In the genomic region with DNA sequence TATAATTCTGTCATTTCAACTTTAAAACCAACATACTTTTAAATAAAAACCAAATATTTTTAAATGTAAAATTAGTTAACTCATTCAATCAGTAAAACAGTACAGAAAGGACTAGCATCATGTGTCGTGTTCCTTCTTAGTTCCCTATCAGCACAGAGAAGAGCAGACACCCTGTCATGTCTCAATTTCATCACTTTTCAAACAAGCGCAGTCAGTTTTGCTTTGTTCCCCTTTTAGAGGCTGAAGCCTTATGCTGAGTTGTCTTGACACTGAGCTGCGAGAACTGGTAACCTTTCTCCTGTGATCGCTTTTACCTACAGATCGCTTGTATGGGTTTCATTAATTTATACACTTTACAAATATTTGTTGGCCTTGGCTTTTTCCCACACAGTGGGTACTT, we compare ENCODE assay signal across 28 mouse cellular contexts. TPM values are rescaled to one million over a fixed set of nuclear protein-coding genes. Genes with fewer than 3 reads are reported as not detected.
A peak's percentile ranks its signal among the peaks of the same experiment; 100 is the strongest.
DNase-seq lines count a peak whose midpoint lies in the region; ATAC-seq and TF ChIP-seq lines count a peak whose summit lies in the region.
"Had no signal": no experiment of that assay in that cellular context is flagged by ENCODE, and none has a peak within 500 bp of the region (broad histone marks: within the 10 kb centered on the region; RNA-seq: fewer than 3 reads in every experiment).

No protein-coding gene starts in this region.

- 0 out of 2 replicates have a peak, but pooled peaks have one; percentile 45 for ATAC-seq in common myeloid progenitor, adult 5-6 weeks (replicated peaks; ENCODE audit: low read depth, poor library complexity, severe bottlenecking)
- peak; percentile 59; the same call in 1 of the 2 replicates for ATAC-seq in granulocyte monocyte progenitor cell, adult 5-6 weeks (replicated peaks; ENCODE audit: poor library complexity, severe bottlenecking)
- ATAC-seq in megakaryocyte progenitor cell, adult 5-6 weeks (replicated peaks; ENCODE audit: poor library complexity), result peak; percentile 64; the same call in 1 of the 2 replicates
- ATAC-seq: activated CD4-positive, CD25-positive, alpha-beta regulatory T cell, adult 4 months; CD4-positive, CD25-positive, alpha-beta regulatory T cell, adult 4 months; Patski had no signal

- TF ChIP-seq CTCF in CH12.LX (conservative IDR thresholded peaks at IDR 0.05 in 1 of 2, IDR thresholded peaks at IDR 0.05 in 1 of 2; ENCODE audit: low read depth in 2 of 2, low read length in 2 of 2), result no peak

- H3K27me3 ChIP-seq in CH12.LX (replicated peaks), result no peaks in the 10 kb centered on the region
- H3K27me3 ChIP-seq: Patski had no signal

- H3K4me3 ChIP-seq in CH12.LX (replicated peaks in 1 of 3; ENCODE audit: low read depth in 2 of 3, low read length in 2 of 3, poor library complexity in 1 of 3), result no peak overlapping the region

- in situ Hi-C loops in CH12.LX (cut with MboI; ENCODE audit: low pct_ligation_motif_present, low pct_unique_long_range_greater_than_20kb, low sequenced_read_pairs), result no loop called here

- H3K9ac ChIP-seq in CH12.LX (ENCODE audit: insufficient read depth, low read depth), result no peak overlapping the region

- peaks cover 0 to 7% of the 10 kb centered on the region in 2 experiments; a peak in 2 of 4 replicates for H3K4me1 ChIP-seq in CH12.LX (ENCODE audit: control insufficient read depth in 1 of 2, insufficient read depth in 2 of 2)

- no peak overlapping the region for H3K4me2 ChIP-seq in CH12.LX (ENCODE audit: insufficient read depth, low read depth, poor library complexity, severe bottlenecking)

- DNase-seq in CH12.LX (ENCODE audit: extremely low read depth), result peak; percentile 16
- no peak for DNase-seq in layer of hippocampus, postnatal 10 days (ENCODE audit: low spot score in 2 of 2)
- no peak for DNase-seq in urinary bladder, postnatal 36 days (ENCODE audit: low spot score in 2 of 2)
- DNase-seq in urinary bladder, postnatal 25 days (ENCODE audit: low spot score), result no peak
- DNase-seq in spleen, adult 18-20 months, result no peak
- DNase-seq: adrenal gland, adult 2 months; adrenal gland, adult 8-10 months; adrenal gland, postnatal 10 days; adrenal gland, postnatal 14 days; adrenal gland, postnatal 25 days; adrenal gland, postnatal 36 days; B cell, adult 2 months; cerebellum, adult 11 months; cerebellum, adult 11-12 months; cerebellum, adult 18-20 months had no signal

- no peaks in the 10 kb centered on the region for H3K79me2 ChIP-seq in CH12.LX (replicated peaks; ENCODE audit: control insufficient read depth, extremely low read depth, insufficient read depth, poor library complexity, severe bottlenecking)

- no peak for TF ChIP-seq POLR2A in CH12.LX (IDR thresholded peaks at IDR 0.05; ENCODE audit: low read depth, low read length)

- no peak overlapping the region for H3K27ac ChIP-seq in CH12.LX (ENCODE audit: insufficient read depth, low read depth)

- H3K9me3 ChIP-seq in CH12.LX (replicated peaks; ENCODE audit: low read length), result no peaks in the 10 kb centered on the region
- H3K9me3 ChIP-seq: G1E had no signal

- TF ChIP-seq RAD21 in CH12.LX (IDR thresholded peaks at IDR 0.05; ENCODE audit: low read depth, low read length), result no peak

- TF ChIP-seq EP300 in CH12.LX (IDR thresholded peaks at IDR 0.05; ENCODE audit: low read length), result no peak

- no peaks in the 10 kb centered on the region for H3K36me3 ChIP-seq in CH12.LX (replicated peaks in 1 of 2; ENCODE audit: control insufficient read depth in 1 of 2, insufficient read depth in 1 of 2, low read length in 1 of 2)
- H3K36me3 ChIP-seq: G1E had no signal

- dilution Hi-C loops in CH12.LX (cut with MboI; ENCODE audit: extremely low pct_ligation_motif_present, extremely low pct_unique_long_range_greater_than_20kb, low sequenced_read_pairs), result no loop called here

TF ChIP-seq in CH12.LX, 34 proteins besides CTCF, POLR2A, EP300 and RAD21:
- no peak for TF ChIP-seq USF2 (conservative IDR thresholded peaks at IDR 0.05; ENCODE audit: low read depth, low read length)
- TF ChIP-seq HCFC1 (IDR thresholded peaks at IDR 0.05; ENCODE audit: low read depth, low read length), result no peak
- no peak for TF ChIP-seq ZKSCAN1 (IDR thresholded peaks at IDR 0.05; ENCODE audit: borderline replicate concordance, low read depth, low read length)
- TF ChIP-seq NRF1 (IDR thresholded peaks at IDR 0.05; ENCODE audit: low read depth, low read length), result no peak
- no peak for TF ChIP-seq USF1 (IDR thresholded peaks at IDR 0.05; ENCODE audit: low read depth, low read length)
- TF ChIP-seq POLR2AphosphoS2 (IDR thresholded peaks at IDR 0.05; ENCODE audit: low read depth, low read length), result no peak
- TF ChIP-seq JUND (conservative IDR thresholded peaks at IDR 0.05; ENCODE audit: low read depth, low read length), result no peak
- no peak for TF ChIP-seq NELFE (IDR thresholded peaks at IDR 0.05; ENCODE audit: low read depth, low read length)
- no peak for TF ChIP-seq ETS1 (conservative IDR thresholded peaks at IDR 0.05; ENCODE audit: low read depth, low read length)
- TF ChIP-seq UBTF (IDR thresholded peaks at IDR 0.05; ENCODE audit: low read depth, low read length), result no peak
- TF ChIP-seq SIN3A (IDR thresholded peaks at IDR 0.05; ENCODE audit: low read length), result no peak

RNA-seq across cellular contexts. Expression of a gene that starts 10.7 kb away (rescaled TPM):
- total RNA-seq in CH12.LX (2012; rRNA removed) (not detected in 2 replicates), CH12.LX (2014; rRNA removed) (not detected in 2 replicates)
- not detected in 2 replicates for polyA plus RNA-seq in CH12.LX (2012; ENCODE audit: insufficient read length, low read depth)
- total RNA-seq in common myeloid progenitor, adult 5-6 weeks (2017), result under 0.01 TPM in 1 of 2 replicates, not detected in the other
- not detected in 2 replicates for total RNA-seq in granulocyte monocyte progenitor cell, adult 5-6 weeks (2014; fragmentation: Nextera tagmentation)
- 0.22 TPM in 1 of 2 replicates, not detected in the other for total RNA-seq in granulocyte monocyte progenitor cell, adult 5-6 weeks (2017)
- 0.15 TPM in 1 of 2 replicates, not detected in the other for total RNA-seq in megakaryocyte progenitor cell, adult 5-6 weeks (2015)
- total RNA-seq in megakaryocyte progenitor cell, adult 5-6 weeks (2017), result 0.08 TPM in 1 of 2 replicates, not detected in the other
- 1 to 10 TPM; 1.3 to 2.1 TPM for total RNA-seq in layer of hippocampus, postnatal 10 days (2021)
- total RNA-seq: MEL had no signal
- polyA plus RNA-seq: activated CD4-positive, CD25-positive, alpha-beta regulatory T cell, adult 4 months; CD4-positive, CD25-positive, alpha-beta regulatory T cell, adult 4 months; G1E had no signal

RNA-seq across cellular contexts. Expression of a gene that starts 36.9 kb away (rescaled TPM):
- not detected in 2 replicates for total RNA-seq in CH12.LX (2012; rRNA removed)
- not detected in 2 replicates for total RNA-seq in CH12.LX (2014; rRNA removed)
- polyA plus RNA-seq in CH12.LX (2012; ENCODE audit: insufficient read length, low read depth), result not detected in 2 replicates
- total RNA-seq in common myeloid progenitor, adult 5-6 weeks (2017), result not detected in 2 replicates
- total RNA-seq in granulocyte monocyte progenitor cell, adult 5-6 weeks (2014; fragmentation: Nextera tagmentation), result not detected in 2 replicates
- not detected in 2 replicates for total RNA-seq in granulocyte monocyte progenitor cell, adult 5-6 weeks (2017)
- total RNA-seq in megakaryocyte progenitor cell, adult 5-6 weeks (2015), result not detected in 2 replicates
- not detected in 2 replicates for total RNA-seq in megakaryocyte progenitor cell, adult 5-6 weeks (2017)
- total RNA-seq in layer of hippocampus, postnatal 10 days (2021), result not detected
- total RNA-seq: adrenal gland, adult 18-20 months; adrenal gland, adult 2 months; adrenal gland, adult 8-10 months; adrenal gland, postnatal 10 days; adrenal gland, postnatal 14 days; adrenal gland, postnatal 25 days; adrenal gland, postnatal 36 days; adrenal gland, postnatal 4 days; ES-E14; MEL had no signal
- polyA plus RNA-seq: activated CD4-positive, CD25-positive, alpha-beta regulatory T cell, adult 4 months; adrenal gland, adult 2 months; brain, embryonic 14.5 days; C2C12; CD4-positive, CD25-positive, alpha-beta regulatory T cell, adult 4 months; G1E; Patski had no signal
